Mouse (Mus musculus) CD4-positive, CD25-positive, alpha-beta regulatory T cell, adult 4 months (primary cell): ENCODE measurements around the gene Ttc30a2. TPM values are rescaled to one million over a fixed set of nuclear protein-coding genes. Genes with fewer than 3 reads are reported as not detected.
"Not testable (repeated sequence)": the region's sequence is repeated elsewhere in the genome, so short reads cannot be mapped to it uniquely, and the experiment has no call there.

Experiments used
- ATAC-seq: one replicate; pipeline ENCODE4 v1.8.0; 2017
- polyA plus RNA-seq, 2 experiments: library from polyadenylated mRNA; unstranded; fragments of 100-300 nt; shearing (Covaris generic); gene quantifications; one replicate each; pipeline ENCODE4 v1.2.1; 2017

The Ttc30a2 gene
- polyA plus RNA-seq, result not detected

DNA sequence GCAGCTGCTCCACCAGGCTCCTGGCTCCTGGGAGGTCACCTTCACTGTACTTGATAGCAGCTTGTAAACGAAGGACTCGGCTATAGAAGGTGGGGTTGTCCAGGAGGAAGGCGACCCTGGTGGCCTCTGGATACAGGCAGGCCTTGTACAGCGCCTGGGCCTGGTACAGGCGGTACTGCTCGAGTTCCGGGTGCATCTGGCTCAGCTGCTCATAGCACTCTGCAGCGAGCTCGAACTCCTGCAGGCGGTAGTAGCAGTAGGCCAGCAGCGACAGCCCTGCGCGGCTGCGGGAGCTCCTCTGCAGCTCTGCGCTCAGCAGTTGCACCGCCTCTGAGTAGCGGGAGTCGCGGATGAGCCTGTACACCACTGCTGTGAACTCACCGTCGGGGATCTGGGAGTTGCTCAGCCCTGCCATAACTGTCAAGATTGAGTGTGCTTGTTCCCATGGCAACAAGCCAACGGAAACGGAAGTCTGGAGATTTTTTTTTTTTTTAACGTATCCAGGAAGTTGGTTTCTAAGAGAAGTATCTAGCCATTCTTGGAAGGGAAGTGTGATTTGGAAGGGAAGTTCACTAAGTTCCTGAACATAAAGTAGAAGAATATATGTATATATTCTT is at the start of gene Ttc30a2:
Ttc30a2 (minus strand) TSS at position 419 of the 617 bp plus-strand sequence.
- ATAC-seq, result not testable (repeated sequence)

DNA sequence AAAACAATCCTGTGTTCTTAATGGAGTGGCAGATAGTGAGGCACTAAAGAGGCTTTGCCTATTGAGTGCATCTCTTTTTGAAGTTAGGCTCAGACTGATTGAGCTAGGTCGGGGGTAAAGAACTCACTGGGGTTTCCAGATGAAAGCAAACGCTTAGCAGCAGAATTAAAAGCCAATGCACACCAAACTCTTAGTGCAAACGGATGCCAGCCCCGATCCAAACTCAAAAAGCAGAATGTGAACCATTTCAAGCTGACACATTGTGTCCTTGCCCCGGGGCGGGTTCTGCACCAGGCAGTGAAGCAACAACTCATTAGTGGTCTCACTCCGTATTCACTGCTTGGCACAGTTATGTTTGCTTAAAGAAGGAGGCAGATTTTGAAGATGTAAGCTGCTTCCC is 38.9 kb upstream of the Ttc30a2 start:
- no peak for ATAC-seq

DNA sequence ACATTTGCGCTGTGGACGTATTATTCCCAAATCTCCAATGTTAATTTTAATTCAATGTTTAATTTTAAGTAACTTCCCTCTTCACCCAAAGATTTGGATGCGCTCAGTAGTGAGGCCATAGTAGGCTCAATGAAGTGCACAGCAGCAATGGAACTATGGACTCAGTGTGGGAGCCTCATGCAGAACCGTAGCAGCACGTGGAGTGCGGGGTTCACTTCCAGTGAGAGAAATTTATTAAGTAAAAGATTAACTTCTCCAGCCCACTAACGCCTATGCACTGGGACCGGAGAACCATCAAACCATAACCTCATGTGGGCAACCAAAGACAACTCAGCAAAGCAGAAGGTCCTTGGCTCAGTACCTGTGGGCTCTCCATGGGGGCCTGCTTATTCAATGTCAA is 38.2 kb upstream of the Ttc30a2 start:
- no peak for ATAC-seq

DNA sequence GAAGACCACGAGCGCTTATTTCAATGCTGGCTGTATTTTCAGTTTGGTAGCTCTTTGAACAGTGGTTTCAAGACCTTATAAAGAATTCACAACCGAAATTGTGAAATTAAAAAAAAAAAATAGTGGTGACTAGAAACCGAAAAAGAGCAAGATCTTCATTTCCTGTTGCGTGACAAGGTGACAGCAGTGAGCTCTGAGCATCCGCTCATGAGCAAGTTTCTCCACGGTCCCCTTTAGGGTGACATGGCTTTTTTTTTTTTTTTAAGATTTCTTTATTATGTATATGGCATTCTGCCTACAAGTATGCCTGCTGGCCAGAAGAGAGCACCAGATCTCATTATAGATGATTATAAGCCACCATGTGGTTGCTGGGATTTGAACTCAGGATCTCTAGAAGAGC is 37.5 kb upstream of the Ttc30a2 start:
- peak; percentile 74 for ATAC-seq

DNA sequence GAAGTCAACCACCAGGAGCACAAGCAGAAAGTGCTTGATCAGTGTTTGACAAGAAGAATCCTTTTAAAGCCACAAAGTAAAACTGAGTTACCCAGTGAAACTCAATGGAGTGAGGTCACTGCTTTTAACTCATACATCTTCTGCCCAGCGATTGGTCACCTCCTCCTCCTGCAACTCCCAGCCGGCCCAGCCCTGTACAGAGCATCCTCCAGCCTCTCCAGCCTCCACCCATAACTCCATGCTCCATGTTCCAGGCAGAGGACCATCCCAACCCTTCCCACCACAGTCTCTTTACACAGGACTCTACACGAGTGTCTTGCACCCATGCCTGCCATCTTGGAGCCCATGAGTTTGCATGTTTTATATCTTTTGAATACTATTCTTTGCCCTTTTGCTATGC is 36.7 kb upstream of the Ttc30a2 start:
- ATAC-seq, result no peak

DNA sequence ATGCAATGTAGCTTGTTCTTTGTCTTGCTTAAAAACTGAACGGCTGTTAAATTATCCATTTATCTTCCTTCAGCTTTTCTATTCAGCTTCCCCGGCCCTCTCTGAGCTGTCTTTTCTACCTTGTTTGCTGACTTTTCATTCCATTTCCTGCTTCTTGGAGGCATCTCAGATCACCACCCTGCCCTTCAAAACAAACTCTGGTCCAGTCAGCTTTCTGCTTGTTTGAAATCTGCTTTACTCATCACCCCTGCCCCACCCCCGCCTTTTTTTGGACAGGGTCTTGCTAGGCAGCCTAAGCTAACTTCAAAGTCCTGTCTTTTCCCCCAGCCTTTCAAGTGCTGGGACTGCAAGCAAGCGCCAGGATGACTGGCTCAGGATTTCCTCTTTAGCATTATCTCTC is 28.2 kb upstream of the Ttc30a2 start:
- no peak for ATAC-seq

DNA sequence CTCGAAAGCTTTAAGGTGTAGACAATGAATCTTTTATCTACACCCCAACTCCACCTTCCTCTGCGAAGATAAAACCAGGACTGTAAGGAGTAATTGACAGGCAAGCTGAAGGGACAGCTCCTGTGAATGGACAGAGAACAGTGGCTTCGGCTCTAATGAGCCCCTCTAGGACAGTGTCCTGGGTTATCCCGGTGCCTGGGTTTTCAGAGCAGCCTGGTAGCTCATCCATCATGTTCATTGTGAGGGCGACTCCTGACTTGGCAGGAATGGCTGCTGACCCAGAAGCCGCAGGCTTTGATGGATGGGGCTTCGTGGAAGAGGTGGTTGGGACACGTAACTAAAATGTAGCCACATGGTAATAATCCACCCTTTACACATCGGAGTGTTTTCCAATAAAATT is 24.9 kb upstream of the Ttc30a2 start:
- no peak for ATAC-seq

DNA sequence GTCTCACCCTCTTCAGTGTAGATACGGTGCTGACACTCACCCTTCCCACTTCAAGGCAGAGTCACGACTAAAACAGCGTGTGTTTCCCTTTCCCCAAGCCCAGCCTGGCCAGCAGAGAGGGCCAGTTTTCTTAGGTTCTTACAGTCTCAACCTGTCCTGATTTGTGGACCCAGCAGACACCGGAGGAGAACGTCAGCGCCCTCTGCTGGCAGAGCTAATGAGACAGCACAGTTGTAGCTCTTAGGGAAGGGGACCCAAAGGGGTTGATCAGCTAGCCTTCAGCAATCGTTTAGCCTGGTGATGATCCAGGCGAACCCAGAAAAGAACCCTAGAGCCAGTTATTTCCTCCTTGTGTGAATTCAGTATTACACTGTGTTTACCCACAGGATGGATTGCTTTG is 23.4 kb upstream of the Ttc30a2 start:
- ATAC-seq, result peak; percentile 70

DNA sequence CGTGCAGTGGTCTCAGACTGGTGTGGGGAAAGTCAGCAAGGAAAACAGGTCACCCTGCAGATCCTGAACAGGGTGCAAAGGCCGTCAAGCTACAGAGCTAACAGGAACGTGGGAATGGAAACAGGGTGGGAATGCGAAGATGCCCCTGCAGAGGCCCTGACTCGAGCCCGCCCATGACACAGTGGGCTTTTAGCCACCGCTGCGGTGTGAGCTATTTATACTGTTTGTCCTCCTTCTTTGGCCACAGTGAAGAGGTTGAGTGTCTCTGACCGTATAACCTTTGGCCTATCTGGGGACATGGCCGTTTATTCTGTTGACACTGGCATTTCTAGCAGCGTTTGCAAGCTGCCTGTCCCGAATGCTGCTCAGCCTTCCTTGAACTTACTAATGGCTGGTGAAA is 21.7 kb upstream of the Ttc30a2 start:
- ATAC-seq, result no peak

DNA sequence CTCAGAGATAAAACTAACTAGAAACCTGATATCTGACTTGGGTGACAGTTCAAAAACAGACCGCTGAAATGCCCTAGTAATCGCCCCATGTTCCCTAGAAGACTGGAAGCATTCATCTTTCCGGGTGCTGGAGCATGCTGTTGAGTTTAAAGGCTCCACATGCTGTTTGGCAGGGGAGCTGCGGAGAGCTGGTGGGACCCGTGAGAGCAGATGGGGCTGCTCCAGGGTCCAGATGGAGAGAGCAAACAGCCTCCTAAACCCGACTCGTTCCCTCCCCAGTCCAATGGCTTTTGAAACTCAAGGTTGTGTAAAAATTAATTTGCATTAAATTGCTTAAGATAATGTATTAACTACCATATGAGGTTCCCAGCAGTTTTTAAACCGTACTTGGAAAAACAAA is 20.7 kb upstream of the Ttc30a2 start:
- ATAC-seq, result no peak

DNA sequence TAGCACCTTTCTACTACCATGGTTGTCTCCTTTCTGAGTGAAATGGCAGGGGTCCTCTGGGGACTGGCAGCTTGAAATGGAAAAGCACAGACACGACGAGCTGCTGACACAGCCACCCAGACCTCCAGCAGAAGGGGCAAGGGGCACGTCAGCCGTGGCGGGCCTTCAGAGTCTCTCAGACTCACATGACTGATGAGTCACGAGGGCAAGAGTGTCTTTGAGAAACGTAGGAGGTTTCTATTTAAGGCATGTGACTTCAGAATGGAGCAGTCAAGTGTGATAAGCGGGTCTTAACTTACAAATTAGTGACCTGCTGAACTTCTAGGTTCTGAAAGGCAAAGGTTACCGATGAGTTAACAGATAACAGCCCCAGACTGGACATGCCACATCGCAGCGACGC is 19.8 kb upstream of the Ttc30a2 start:
- ATAC-seq, result no peak

DNA sequence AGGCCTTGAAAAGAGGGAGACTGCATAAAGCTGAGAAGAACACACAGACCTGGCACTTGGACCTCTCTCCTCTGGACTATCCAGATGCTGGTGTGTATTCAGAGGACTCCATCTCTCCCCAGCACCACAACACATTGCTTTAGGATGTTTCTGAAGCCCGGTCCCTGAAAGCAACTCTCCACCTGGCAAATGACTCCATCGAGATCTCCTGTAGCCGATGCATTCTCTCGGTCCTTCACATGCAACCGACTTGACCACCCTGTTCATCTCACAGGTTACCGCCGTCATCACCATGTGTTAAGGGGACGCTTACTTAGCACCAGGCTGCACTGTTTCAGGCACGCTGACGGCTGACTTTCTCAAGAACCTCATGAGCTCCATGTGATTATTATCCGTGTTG is 16.9 kb upstream of the Ttc30a2 start:
- ATAC-seq, result no peak

DNA sequence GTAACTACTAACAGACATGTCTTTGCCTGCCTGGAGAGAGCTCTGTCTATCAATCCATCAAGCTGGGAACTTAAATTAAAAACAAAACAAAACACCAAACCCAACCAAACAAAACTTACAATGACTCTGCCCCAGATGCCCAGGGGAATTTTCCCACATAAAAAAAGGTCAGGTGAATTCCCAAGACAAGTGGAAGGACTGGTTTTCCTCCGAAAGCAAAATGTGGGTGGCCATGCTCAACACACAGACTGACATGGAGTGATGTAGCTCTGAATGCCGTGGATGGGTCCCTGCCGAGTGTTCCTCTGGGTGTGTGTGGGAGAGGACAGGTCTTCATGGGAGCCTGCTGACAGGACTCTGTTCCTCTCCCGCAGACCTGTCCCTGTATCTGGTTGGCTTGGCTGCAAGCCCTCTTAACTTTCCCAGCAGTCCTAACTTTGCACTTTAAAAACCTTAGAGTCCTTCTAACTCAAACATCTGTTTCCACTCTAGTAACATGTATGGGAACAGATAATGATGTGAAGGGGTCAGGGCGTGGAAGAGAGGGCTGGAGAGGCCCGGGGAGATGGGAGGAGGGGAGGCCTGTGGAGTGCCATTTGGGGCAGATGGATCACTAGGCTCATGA is 13.7 kb upstream of the Ttc30a2 start:
- ATAC-seq, result no peak

DNA sequence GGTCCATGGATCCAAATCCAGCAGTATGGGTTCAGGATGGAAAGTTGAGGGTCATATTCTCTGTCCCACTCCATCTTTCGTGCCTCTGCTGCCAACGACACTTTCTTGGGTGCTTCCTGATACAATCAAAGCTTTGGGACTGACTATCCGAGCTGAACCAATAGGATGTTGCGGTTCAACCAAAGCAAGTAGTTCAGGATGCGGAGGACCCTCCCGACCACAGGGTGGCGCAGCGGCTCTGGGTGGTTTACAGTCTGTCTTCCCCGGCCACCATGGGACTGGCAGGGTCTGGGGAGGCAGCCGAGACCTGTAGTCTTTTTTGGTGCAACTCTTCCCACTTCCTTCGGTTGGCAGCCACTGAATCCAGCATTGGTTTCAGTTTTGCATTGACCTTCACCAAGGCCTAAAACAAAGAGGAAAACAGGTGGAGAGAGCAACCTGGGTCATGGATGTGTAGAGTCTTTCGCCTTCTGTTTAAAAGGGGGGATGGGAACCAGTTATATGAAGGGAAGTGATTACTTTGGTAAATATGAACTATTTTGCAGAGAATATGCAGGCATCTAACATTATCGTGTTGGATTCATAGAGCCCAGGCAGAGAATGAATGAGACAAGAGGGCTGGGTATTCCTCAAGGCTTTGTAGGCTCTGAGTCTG is 13.0 kb upstream of the Ttc30a2 start:
- ATAC-seq, result peak; percentile 95

DNA sequence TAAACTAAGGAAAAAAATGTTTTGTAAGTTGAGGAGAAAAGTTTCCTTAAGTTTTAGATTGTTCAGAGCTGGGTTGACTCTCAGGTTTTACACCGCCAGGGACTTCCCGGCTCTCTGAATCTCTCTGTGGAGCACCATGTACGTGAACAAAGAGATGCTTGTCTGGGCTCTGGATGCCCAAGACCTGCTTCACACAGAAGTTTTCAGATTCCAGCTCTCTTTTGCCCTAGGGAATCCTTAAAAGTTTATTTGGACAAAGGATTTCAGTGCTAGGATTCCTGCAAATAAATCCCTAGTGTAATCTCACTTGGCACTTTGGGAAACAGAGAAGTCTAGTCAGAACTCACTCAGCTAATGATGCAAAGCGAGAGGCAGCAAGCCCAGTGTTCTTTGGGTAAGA is 11.7 kb upstream of the Ttc30a2 start:
- no peak for ATAC-seq

DNA sequence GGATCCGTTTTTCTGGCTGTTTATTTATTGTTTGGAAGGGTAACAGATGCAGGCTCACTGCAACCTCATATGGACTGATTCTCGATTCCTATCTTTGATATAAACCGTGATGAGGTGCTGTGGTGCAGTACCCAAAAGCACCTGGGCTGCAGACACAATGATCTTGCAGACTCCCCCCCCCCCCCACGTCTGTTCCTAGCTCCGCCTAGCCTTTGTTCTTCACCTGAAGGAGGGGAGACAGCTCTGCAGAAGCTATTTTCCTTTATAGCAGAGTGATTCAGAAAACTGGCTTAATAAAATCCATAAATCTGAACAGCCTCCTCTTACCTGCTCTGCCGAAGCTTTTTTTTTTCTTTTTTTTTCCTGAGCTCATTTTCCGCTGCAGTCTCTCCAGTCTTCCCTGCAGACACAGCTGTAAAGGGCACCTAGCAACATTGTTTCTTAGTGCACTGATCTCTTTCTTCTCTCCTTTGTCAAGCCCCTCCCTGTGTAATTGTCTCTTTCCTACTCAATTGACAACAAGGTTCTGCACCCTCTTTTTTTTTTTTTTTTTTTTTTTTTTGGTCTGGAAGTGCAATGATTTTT is 10.9 kb upstream of the Ttc30a2 start:
- ATAC-seq, result no peak

DNA sequence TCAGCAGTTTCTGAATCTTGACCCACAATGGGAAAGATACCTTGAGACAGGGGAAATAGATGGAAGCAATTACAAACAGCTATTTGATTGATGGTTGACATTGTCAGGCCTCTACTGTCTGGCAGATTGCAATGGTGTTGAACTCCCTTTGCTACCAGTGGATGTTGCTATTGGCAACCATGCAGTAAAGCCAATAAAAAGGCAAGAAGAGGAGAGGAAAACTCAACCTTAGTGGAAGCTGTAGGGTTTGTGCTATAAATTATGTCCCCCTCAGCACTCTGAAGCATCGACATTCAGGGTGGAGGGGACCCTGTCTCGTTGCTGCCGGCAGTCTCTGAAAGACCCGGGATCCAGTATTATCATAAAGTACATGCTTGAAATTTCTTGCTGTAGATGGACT is 10.4 kb upstream of the Ttc30a2 start:
- ATAC-seq, result no peak

DNA sequence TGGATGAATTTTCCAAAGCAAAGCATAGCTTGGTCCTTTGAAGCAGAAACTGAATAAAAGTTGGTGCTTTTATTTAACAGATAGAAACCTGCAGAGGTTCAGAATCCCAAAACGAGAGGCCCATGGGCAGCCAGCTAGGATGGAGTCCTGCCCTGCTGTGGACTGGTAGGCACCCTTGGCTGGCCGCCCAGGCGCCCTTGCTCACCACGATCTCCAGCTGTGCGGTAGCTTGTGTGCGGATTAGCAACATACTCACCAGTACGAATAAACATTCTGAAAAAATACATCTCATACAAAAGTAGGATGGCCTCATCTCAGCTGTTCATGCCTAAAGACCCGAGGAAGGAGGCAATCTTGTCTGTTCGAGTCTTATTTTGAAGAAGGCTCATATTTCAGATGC is 9.8 kb upstream of the Ttc30a2 start:
- ATAC-seq, result no peak

DNA sequence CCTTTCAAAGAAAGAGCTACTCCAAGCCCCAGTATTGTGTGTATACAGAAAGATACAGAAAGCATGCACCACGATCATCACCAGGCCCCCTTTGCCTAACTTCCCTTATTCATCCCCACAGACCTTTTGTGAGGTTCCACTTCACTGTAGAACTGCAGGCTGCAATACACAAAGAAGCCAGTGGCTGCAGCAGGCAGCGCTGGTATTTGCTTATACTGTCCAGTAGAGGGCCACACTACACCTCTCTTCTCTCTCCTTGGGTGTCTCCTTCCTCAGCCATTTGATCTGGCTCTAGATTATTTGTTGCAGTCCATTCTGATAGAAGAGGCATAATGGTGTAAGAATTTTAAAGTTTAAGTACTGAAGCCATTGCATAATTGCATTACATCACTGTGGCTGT is 7.2 kb upstream of the Ttc30a2 start:
- ATAC-seq, result peak; percentile 79

DNA sequence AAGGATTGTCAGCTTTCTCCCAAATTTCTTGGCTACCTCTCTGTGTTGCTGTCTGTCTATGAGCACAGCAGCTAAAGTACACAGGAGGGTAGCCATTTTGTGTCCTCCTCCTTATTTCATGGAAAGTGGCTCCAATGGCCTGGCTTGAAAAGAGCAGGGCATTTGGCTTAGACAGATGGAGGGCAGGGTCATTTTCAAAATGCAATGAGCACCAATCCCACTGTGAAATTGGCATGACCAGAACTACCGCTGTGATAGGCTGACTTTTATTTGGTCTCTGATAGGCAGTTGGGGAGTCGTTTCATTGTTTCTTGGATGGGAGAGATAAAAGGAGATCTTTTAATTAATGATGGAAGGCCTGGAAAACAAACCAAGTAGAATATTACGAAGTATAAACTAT is 5.9 kb upstream of the Ttc30a2 start:
- ATAC-seq, result no peak

DNA sequence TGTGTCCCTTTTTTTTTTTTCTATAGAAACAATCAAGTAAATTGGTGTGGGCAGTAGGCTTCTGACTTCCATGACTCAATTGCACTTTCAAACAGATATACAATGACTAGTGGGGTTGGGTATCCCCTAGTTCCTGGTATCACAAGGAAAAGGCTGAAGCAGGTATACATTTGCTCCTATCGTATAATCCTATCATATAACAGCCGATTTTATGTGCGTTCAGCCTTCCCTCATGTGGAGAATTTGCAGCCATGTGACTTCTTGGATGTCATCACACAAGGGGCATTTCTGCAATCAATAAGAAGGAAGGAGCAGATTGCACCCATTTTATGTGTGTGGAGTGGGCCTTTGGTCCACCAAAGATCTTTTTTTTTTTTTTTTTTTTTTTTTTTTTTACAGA is 5.1 kb upstream of the Ttc30a2 start:
- no peak for ATAC-seq

DNA sequence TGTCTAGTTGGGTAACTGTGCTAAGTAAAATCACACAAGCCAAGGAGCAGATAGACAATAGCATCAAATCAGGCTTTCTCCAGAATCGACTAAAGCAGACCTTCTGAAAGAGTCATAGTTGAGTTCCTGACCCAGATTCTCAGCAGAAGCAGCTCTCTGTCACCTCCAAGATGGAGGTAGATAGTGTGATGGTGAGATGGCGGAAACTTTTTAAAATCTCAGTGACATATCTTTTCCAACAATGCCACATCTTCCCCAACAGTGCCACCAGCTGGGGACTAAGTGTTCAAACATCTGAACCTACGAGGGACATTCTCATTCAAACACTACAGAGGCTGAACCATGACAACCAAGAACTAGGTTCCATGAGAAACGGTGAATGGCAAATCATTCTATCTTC is 4.7 kb upstream of the Ttc30a2 start:
- no peak for ATAC-seq

DNA sequence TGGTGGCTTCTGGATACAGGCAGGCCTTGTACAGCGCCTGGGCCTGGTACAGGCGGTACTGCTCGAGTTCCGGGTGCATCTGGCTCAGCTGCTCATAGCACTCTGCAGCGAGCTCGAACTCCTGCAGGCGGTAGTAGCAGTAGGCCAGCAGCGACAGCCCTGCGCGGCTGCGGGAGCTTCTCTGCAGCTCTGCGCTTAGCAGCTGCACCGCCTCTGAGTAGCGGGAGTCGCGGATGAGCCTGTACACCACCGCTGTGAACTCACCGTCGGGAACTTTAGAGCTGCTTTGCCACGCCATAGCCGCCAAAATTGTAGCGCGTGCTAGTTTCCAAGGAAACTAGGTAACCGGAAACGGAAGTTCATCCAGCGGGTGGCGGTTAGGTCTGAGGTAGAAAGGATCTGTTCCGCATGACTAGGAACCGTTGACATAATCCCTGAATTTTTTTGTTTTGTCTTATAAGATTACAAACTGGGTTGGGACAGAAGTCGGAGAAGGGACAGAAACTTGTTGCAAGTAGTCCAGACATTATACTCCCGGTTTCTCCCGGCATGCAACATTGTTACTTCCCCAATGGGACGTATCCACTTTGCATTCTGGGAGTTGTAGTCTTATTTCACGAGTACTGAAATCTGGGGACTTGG is 3.6 kb upstream of the Ttc30a2 start, which contains the start of gene Ttc30a1:
Ttc30a1 (minus strand) TSS at position 528 of the 642 bp plus-strand sequence.
- ATAC-seq, result peak; percentile 89
